Mouse (Mus musculus) neural tube, embryonic 10.5 days (tissue): ENCODE results near the gene Serpina3k.
"Not testable (repeated sequence)": the region's sequence is repeated elsewhere in the genome, so short reads cannot be mapped to it uniquely, and the experiment has no call there.

Experiments
- DNase-seq: peaks from one replicate; pipeline ENCODE4 v3.0.0-alpha.2; 2017; ENCODE audit warnings: low spot score; ENCODE audit errors: extremely low spot score

The Serpina3k gene

DNA sequence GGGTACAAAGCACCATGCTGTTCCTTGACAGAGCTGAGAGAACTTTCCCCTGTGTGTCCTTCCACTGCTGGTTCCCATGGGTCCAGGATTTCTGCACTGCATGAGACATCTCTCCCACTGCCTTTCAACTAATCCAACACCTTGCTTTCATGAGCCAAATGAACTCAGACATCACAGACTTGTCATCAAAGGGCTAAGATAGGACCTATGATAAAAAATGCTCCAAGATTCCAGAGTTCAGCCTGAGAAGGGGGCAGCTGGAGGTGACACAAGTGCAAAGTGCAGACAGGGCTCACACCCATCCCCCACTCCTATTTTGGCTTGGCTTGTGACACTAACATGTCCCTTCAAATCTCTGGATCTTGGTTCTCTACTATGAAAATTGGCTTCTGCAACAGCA is 50.2 kb downstream of the Serpina3k start:
- DNase-seq, result no peak

DNA sequence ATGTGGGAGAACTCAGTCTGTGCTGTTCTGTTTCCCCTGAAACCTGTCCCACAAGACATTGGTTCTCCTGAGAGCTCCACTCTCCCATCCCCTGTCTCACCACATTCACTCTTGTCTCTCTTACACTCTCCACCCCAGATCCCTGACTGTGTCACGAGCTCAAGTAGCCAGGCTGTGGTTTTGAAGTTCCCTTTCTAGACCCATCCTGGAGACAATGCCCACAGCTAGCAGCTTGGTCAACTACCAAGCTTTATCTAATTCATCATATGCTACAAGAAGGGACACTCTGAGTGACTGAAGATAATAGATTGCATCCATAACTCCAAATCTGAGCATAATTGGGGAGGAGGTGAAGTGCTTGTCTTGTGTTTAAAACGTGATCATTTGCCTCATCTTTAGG is 52.8 kb downstream of the Serpina3k start:
- DNase-seq, result not testable (repeated sequence)
